Comparison of ENCODE assay signal across 14 mouse cellular contexts in the genomic region with DNA sequence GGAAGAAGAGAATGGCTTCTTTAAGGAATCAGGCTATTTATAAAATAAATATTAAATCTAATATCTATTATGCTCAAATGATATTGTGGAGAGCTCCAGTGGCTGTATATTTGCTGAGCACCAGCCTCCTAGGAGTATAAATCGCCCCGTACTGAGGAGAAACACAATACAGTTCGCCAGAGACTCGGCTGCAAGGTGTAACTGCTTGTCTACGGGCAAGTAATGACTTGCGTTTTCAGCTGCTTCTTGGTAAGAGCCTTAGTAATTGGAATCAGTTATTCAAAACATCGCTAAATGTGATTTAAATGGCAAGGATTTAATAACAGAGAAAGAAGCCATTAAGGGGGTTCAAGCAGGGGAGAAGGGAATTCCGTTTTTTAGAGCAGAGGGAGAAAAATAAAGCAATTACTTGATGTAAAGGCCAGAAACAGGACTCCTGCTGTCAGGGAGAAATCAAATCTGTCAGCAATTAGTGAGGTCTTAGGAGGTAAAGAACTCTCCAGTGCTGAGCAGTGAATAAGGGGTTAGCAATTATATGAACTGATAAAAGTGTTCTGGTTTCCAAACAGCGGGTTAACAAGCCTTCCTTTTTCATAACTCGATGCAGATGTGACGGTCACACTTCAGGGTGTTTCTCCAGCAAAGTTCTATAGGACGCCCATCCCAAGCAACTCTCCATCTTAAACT.
DNase-seq lines count a peak whose midpoint lies in the region; ATAC-seq lines count a peak whose summit lies in the region.
"Had no signal": no experiment of that assay in that cellular context is flagged by ENCODE, and none has a peak within 500 bp of the region (broad histone marks: within the 10 kb centered on the region; RNA-seq: fewer than 3 reads in every experiment).

No protein-coding gene starts in this region.

- WGBS in midbrain, embryonic 13.5 days = 38% methylated on average over 12 of the region's 12 CpGs
- 59% methylated on average over 12 of the region's 12 CpGs for WGBS in midbrain, embryonic 10.5 days
- WGBS in forebrain, embryonic 13.5 days = 1% methylated on average over 12 of the region's 12 CpGs

- no peaks in the 10 kb centered on the region for H3K9me3 ChIP-seq in midbrain, embryonic 13.5 days
- no peaks in the 10 kb centered on the region for H3K9me3 ChIP-seq in midbrain, embryonic 10.5 days (replicated peaks)
- H3K9me3 ChIP-seq in forebrain, embryonic 13.5 days (replicated peaks) = no peaks in the 10 kb centered on the region
- H3K9me3 ChIP-seq: liver, embryonic 13.5 days had no signal

- H3K36me3 ChIP-seq in midbrain, embryonic 13.5 days = no peaks in the 10 kb centered on the region
- H3K36me3 ChIP-seq in midbrain, embryonic 10.5 days = no peaks in the 10 kb centered on the region
- H3K36me3 ChIP-seq in forebrain, embryonic 13.5 days (ENCODE audit: poor library complexity, severe bottlenecking) = no peaks in the 10 kb centered on the region
- H3K36me3 ChIP-seq: liver, embryonic 13.5 days had no signal

- H3K27me3 ChIP-seq in midbrain, embryonic 13.5 days = no peaks in the 10 kb centered on the region
- no peaks in the 10 kb centered on the region for H3K27me3 ChIP-seq in midbrain, embryonic 10.5 days (ENCODE audit: low read depth, poor library complexity, severe bottlenecking)
- H3K27me3 ChIP-seq in forebrain, embryonic 13.5 days = peaks cover 8% of the 10 kb centered on the region; the same call in 1 of the 2 replicates
- H3K27me3 ChIP-seq: liver, embryonic 13.5 days had no signal

- no peak overlapping the region for H3K9ac ChIP-seq in midbrain, embryonic 13.5 days (replicated peaks)
- H3K9ac ChIP-seq in forebrain, embryonic 13.5 days = no peak overlapping the region
- H3K9ac ChIP-seq: liver, embryonic 13.5 days had no signal

- H3K4me1 ChIP-seq in midbrain, embryonic 13.5 days (replicated peaks) = peaks cover 12% of the 10 kb centered on the region
- no peaks in the 10 kb centered on the region for H3K4me1 ChIP-seq in midbrain, embryonic 10.5 days
- peaks cover 22% of the 10 kb centered on the region for H3K4me1 ChIP-seq in forebrain, embryonic 13.5 days
- H3K4me1 ChIP-seq: liver, embryonic 13.5 days had no signal

- H3K27ac ChIP-seq in midbrain, embryonic 13.5 days = no peak overlapping the region
- H3K27ac ChIP-seq in midbrain, embryonic 10.5 days (replicated peaks) = no peak overlapping the region
- H3K27ac ChIP-seq in forebrain, embryonic 13.5 days = no peak overlapping the region; the same call in 1 of the 2 replicates
- H3K27ac ChIP-seq: liver, embryonic 13.5 days had no signal

- peak overlapping the region; percentile 21; the same call in 1 of the 2 replicates for H3K4me2 ChIP-seq in midbrain, embryonic 13.5 days (replicated peaks)
- H3K4me2 ChIP-seq in forebrain, embryonic 13.5 days = peak overlapping the region; percentile 50
- H3K4me2 ChIP-seq: liver, embryonic 13.5 days had no signal

- DNase-seq in midbrain, embryonic 10.5 days (ENCODE audit: low spot score) = no peak
- peak; percentile 87 for DNase-seq in hindlimb bud, embryonic 11.5 days (ENCODE audit: extremely low spot score, low read depth, low spot score)
- peak; percentile 56 for DNase-seq in retina, embryonic 14.5 days (ENCODE audit: low spot score)
- no peak for DNase-seq in left cerebral cortex, adult 11 months (ENCODE audit: low spot score)
- DNase-seq in cerebellum, adult 8-10 months = no peak
- DNase-seq in heart, adult 18-20 months = no peak
- DNase-seq: cerebellum, adult 2 months; heart, postnatal 14 days; kidney, adult 9 months; liver, embryonic 13.5 days; lung, postnatal 36 days had no signal

- no peak overlapping the region for H3K4me3 ChIP-seq in midbrain, embryonic 13.5 days (replicated peaks)
- no peak overlapping the region for H3K4me3 ChIP-seq in midbrain, embryonic 10.5 days
- 0 out of 2 replicates have a peak overlapping the region, but pooled peaks have one; percentile 1 for H3K4me3 ChIP-seq in forebrain, embryonic 13.5 days
- H3K4me3 ChIP-seq: liver, embryonic 13.5 days; myocyte had no signal

- ATAC-seq in midbrain, embryonic 13.5 days = no peak
- ATAC-seq in forebrain, embryonic 13.5 days = peak; percentile 68; the same call in 1 of the 2 replicates

Comparison
In these comparisons a context has a peak if more than half of its experiments do, and no peak if none do; other contexts are left out.
1. DNase-seq: peak in hindlimb bud, embryonic 11.5 days (single experiment) and retina, embryonic 14.5 days (single experiment); none in midbrain, embryonic 10.5 days (single experiment), left cerebral cortex, adult 11 months (single experiment), cerebellum, adult 8-10 months (single experiment) and heart, adult 18-20 months (0 of 2).